Mouse (Mus musculus) ES-E14 (cell line): ENCODE measurements around the gene Sertad3.

ENCODE experiments used
- HCFC1 ChIP-seq: IDR thresholded peaks from 2 replicates; pipeline ENCODE4 v1.6.1; 2012; ENCODE audit warnings: low read length, inconsistent platforms, borderline replicate concordance; ENCODE audit not compliant: insufficient read depth
- ZNF384 ChIP-seq: IDR thresholded peaks from 2 replicates; pipeline ENCODE4 v1.6.1; 2012; ENCODE audit warnings: low read depth, low read length, inconsistent platforms

DNA sequence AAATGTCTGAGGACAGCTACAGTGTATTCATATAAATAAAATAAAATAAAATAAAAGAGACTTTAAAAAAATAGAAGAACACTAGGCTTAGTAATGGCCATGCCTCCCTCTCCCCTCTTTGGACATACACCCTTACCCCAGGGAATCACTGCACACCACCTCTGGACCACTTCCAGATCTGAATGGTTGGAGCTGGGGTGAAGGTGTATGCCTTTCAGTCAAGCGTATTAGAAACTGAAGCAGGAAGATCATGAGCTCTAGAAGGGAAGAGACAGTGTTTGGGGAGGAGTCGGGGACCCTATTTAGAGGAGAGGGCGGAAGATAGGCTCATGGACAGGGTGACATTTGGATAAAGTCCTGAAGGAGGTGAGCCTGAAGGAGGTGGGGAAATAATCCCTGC lies 6.9 kb downstream of the Sertad3 start:
- TF ChIP-seq ZNF384 = no peak
- TF ChIP-seq HCFC1 = no peak
